22 mouse cellular contexts compared by ENCODE assay signal in genomic region chr12:9044666-9045065, GRCm38 (mm10). TPM values are rescaled to one million over a fixed set of nuclear protein-coding genes. Genes with fewer than 3 reads are reported as not detected.
DNase-seq lines count a peak whose midpoint lies in the region; ATAC-seq lines count a peak whose summit lies in the region.
"Had no signal": no experiment of that assay in that cellular context is flagged by ENCODE, and none has a peak within 500 bp of the region (broad histone marks: within the 10 kb centered on the region; RNA-seq: fewer than 3 reads in every experiment).

No protein-coding gene starts in this region.

- no peak for ATAC-seq in midbrain, embryonic 11.5 days (ENCODE audit: low FRiP score)
- ATAC-seq in midbrain, embryonic 15.5 days (replicated peaks) = no peak
- ATAC-seq: activated CD4-positive, CD25-positive, alpha-beta regulatory T cell, adult 4 months; CD4-positive, CD25-positive, alpha-beta regulatory T cell, adult 4 months; Patski had no signal

- WGBS in midbrain, embryonic 11.5 days = 96% methylated on average over 7 of the region's 7 CpGs
- WGBS in midbrain, embryonic 15.5 days = 94% methylated on average over 7 of the region's 7 CpGs

- no peak overlapping the region for H3K4me2 ChIP-seq in midbrain, embryonic 11.5 days
- no peak overlapping the region for H3K4me2 ChIP-seq in midbrain, embryonic 15.5 days

- no peaks in the 10 kb centered on the region for H3K36me3 ChIP-seq in midbrain, embryonic 11.5 days (ENCODE audit: control insufficient read depth, insufficient read depth, low read length)
- no peaks in the 10 kb centered on the region for H3K36me3 ChIP-seq in midbrain, embryonic 15.5 days (replicated peaks)
- H3K36me3 ChIP-seq: G1E had no signal

- H3K9me3 ChIP-seq in midbrain, embryonic 11.5 days (ENCODE audit: control insufficient read depth, low read length) = no peaks in the 10 kb centered on the region
- no peaks in the 10 kb centered on the region for H3K9me3 ChIP-seq in midbrain, embryonic 15.5 days
- H3K9me3 ChIP-seq: G1E had no signal

- H3K27me3 ChIP-seq in midbrain, embryonic 11.5 days (ENCODE audit: control insufficient read depth, insufficient read depth, low read length) = no peaks in the 10 kb centered on the region
- H3K27me3 ChIP-seq in midbrain, embryonic 15.5 days (replicated peaks) = no peaks in the 10 kb centered on the region
- H3K27me3 ChIP-seq: CH12.LX, Patski had no signal

- H3K4me3 ChIP-seq in midbrain, embryonic 11.5 days (ENCODE audit: low read depth, low read length) = no peak overlapping the region
- H3K4me3 ChIP-seq in midbrain, embryonic 15.5 days = no peak overlapping the region

- 0 out of 2 replicates have a peak, but pooled peaks cover 2% of the 10 kb centered on the region for H3K4me1 ChIP-seq in midbrain, embryonic 11.5 days (ENCODE audit: control insufficient read depth, insufficient read depth, low read length)
- H3K4me1 ChIP-seq in midbrain, embryonic 15.5 days = no peaks in the 10 kb centered on the region

- peak; percentile 2 for DNase-seq in gastrocnemius, postnatal 10 days
- no peak for DNase-seq in gastrocnemius, postnatal 25 days
- peak; percentile 64 for DNase-seq in heart, adult 11 months
- DNase-seq in heart, postnatal 4 days = no peak
- DNase-seq in midbrain, embryonic 11.5 days (ENCODE audit: low spot score, missing footprints) = peak; percentile 59
- DNase-seq in urinary bladder, postnatal 10 days (ENCODE audit: low spot score) = peak; percentile 5
- DNase-seq in urinary bladder, postnatal 4 days (ENCODE audit: low spot score in 2 of 2) = no peak
- DNase-seq: adrenal gland, adult 2 months; adrenal gland, adult 8-10 months; adrenal gland, postnatal 10 days; adrenal gland, postnatal 14 days; adrenal gland, postnatal 25 days; adrenal gland, postnatal 36 days; B cell, adult 2 months; cerebellum, adult 11 months; cerebellum, adult 11-12 months had no signal

- no peak overlapping the region for H3K9ac ChIP-seq in midbrain, embryonic 11.5 days (ENCODE audit: low read length)
- H3K9ac ChIP-seq in midbrain, embryonic 15.5 days = no peak overlapping the region

- H3K27ac ChIP-seq in midbrain, embryonic 11.5 days (ENCODE audit: low read depth, low read length) = no peak overlapping the region
- H3K27ac ChIP-seq in midbrain, embryonic 15.5 days = no peak overlapping the region

RNA-seq across cellular contexts. Expression of gene Ttc32, which starts 14.9 kb away (rescaled TPM):
- total RNA-seq in gastrocnemius, postnatal 10 days (2021) = 10 to 100 TPM; 14.4 to 15.7 TPM
- 10 to 100 TPM; 16.5 to 19.8 TPM for total RNA-seq in gastrocnemius, postnatal 25 days (2021)
- 10 to 100 TPM; 14.9 to 17.9 TPM for total RNA-seq in heart, postnatal 4 days (2021)
- 24.0 and 26.2 TPM in 2 replicates for polyA plus RNA-seq in midbrain, embryonic 11.5 days (2014; fragmentation: Nextera tagmentation; extraction: Ambion mirVana)
- polyA plus RNA-seq in midbrain, embryonic 15.5 days (2015; fragmentation: Nextera tagmentation; extraction: Ambion mirVana) = 6.8 and 7.0 TPM in 2 replicates
- polyA plus RNA-seq: G1E had no signal

Comparison
In these comparisons a context has a peak if more than half of its experiments do, and no peak if none do; other contexts are left out.
1. DNase-seq: peak in gastrocnemius, postnatal 10 days (single experiment), heart, adult 11 months (single experiment), midbrain, embryonic 11.5 days (single experiment) and urinary bladder, postnatal 10 days (single experiment); none in gastrocnemius, postnatal 25 days (single experiment), heart, postnatal 4 days (single experiment) and urinary bladder, postnatal 4 days (0 of 2).